Mouse (Mus musculus): ENCODE data around the gene Prpf3.

Prpf3 gene

DNA sequence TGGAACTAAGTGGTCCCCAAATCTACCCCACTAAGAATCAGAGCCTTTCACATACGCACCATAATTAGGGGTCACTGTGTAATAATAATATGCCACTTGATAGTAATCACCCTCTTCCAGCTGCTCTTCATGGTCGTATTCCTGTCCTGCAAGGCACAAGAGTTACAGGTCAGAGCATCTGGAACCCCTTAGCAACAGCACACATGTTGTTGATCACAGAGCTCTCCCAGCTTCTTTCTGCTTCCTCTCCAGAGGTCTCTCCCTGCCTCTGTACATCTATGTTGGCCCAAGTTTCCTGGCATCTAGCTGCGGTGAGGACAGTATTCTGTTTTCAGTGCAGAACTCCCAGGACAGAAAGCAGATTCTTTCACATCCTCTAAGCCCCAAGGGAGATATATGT lies 34.0 kb upstream of the Prpf3 start:
- POLR2A ChIA-PET, result interaction anchor here in 3 of 4 experiments (0.6 to 3.4 kb wide), 15 partner anchors 8 to 168 kb away, joined by 3 to 10 read pairs (median 4); partner anchors contain the start of genes Car14 (in 1 of the 3), Mrps21 (in 1 of the 3), Prpf3 (in 1 of the 3) and Vps45 (in 1 of the 3)
- CTCF ChIA-PET, result interaction anchor here in 1 of 4 experiments (0.5 to 2.2 kb wide), 4 partner anchors 17 to 611 kb away, joined by 3 to 10 read pairs (median 4); no protein-coding TSS in a partner anchor

GRCm38 (mm10) chr3:95887596-95887995 lies 31.9 kb upstream of the Prpf3 start:
- CTCF ChIA-PET, result interaction anchor here in 2 of 4 experiments (0.6 to 1.5 kb wide), 4 partner anchors 17 to 204 kb away, joined by 3 to 5 read pairs (median 4); no protein-coding TSS in a partner anchor
- POLR2A ChIA-PET, result interaction anchor here in 3 of 4 experiments (0.6 to 1.6 kb wide), 8 partner anchors 12 to 502 kb away, joined by 3 to 8 read pairs (median 4); partner anchors contain the start of genes Car14 (in 1 of the 3) and Mrps21 (in 1 of the 3)

GRCm38 (mm10) chr3:95884400-95884799 lies 28.7 kb upstream of the Prpf3 start:
- ChIA-PET POLR2A (no interaction called here), CTCF (no interaction called here)

GRCm38 (mm10) chr3:95882816-95883425 lies 27.2 kb upstream of the Prpf3 start:
- CTCF ChIA-PET, result interaction anchor here in 3 of 4 experiments (0.5 to 1.8 kb wide), 9 partner anchors 8 to 235 kb away, joined by 3 to 16 read pairs (median 3); partner anchors contain the start of gene Mrps21 (in 1 of the 3)
- POLR2A ChIA-PET, result interaction anchor here in 3 of 4 experiments (0.6 to 3.3 kb wide), 51 partner anchors 9 to 830 kb away, joined by 3 to 42 read pairs (median 4); partner anchors contain the start of genes BC028528 (in 3 of the 3), Mrps21 (in 3 of the 3), Car14 (in 2 of the 3) and Prpf3 (in 2 of the 3)

DNA sequence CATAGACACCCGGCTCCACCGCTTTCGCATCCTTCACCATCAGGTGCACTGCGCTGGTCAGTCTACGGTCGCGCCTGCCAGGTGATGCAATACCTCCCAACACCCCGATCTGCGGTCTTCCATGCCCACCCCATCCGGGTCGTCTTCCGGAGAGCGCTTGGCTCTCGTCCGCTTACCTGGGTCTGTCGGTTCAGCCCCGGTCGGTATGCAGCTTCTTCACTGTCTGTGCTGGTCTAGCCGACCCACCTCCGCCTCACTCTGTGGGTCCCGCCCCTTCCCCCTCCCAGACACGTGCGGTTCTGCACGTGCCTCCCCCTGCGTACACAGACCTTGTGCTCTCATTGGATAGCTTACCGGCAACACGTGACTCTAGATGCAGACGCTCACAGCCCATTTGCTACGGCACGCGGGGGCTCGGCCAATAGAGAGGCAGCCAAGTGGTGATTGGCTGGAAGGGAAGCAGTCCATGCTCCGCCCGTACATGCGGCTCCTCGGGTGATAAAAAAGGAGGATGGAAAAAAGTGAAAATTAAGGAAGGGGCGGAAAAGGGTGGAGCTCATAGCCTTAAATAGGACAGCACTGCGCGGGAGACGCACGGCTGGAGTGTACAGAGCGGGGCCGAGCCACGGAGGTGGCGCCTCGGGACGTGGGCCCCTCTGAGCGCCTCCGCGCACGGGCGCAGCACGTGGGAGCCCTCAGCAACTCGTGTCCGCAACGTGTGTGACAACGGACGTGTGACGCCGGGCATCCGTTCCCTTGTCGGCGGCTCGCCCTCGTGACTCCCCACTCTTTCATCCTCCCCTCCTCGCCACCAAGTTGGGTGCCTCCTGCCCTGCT lies 26.5 kb upstream of the Prpf3 start, which contains the start of gene Ciart:
Gene Ciart, minus strand, starts transcription at position 273 of the 837 bp plus-strand sequence.
- CTCF ChIA-PET, result interaction anchor here in 3 of 4 experiments (0.5 to 1.8 kb wide), 10 partner anchors 8 to 339 kb away, joined by 3 to 16 read pairs (median 3); partner anchors contain the start of gene Mrps21 (in 1 of the 3)
- POLR2A ChIA-PET, result interaction anchor here (0.6 to 3.3 kb wide), 64 partner anchors 9 to 829 kb away, joined by 3 to 42 read pairs (median 4); partner anchors contain the start of genes BC028528 (in 3 of the 4), Mrps21 (in 3 of the 4), Car14 (in 2 of the 4) and Prpf3 (in 2 of the 4)

DNA sequence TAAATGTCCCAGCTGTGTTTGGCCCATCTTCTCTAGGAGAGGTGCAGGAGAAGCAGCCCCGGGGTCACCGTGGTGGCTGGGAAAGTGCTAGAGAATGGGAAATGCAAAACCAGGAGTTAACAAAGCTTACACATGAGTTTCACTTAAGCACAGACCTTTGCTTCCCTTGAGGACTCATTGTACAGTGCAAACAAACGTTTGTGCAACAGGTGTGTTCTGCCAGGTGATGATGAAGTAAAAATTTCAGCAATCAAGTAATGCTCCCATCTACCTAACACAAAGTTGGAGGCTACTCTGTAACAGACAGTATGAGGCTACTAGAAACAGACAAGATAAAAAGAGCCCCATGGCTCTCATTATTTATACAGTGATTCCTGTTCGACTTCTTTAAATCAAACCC lies 23.4 kb upstream of the Prpf3 start:
- POLR2A ChIA-PET, result interaction anchor here in 1 of 4 experiments (1.0 kb wide), 1 partner anchor 14 kb away, joined by 3 read pairs; no protein-coding TSS in a partner anchor
- CTCF ChIA-PET, result no interaction called here

DNA sequence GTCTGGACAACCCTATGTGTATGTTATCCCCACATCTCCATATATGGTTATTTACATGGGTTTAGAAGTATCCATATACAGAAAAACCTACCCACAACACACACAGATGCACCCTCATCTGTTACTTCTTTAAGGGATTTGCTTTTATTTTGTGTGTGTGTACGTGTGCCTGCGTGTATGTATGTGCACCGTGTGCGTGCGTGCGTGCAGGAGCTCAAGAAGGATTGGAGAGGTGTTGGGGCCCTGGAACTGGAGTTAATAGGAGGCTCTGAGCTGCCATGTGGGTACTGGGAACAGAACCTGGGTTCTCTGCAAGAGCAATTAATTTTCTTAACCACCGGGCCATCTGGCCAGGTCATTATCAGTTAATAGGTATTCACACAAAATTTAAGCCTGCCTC lies 16.4 kb upstream of the Prpf3 start:
- POLR2A ChIA-PET, result interaction anchor here in 3 of 4 experiments (0.6 to 3.6 kb wide), 28 partner anchors 8 to 390 kb away, joined by 3 to 42 read pairs (median 4); partner anchors contain the start of genes Prpf3 (in 3 of the 3), Ciart (in 2 of the 3), BC028528 (in 1 of the 3) and Bola1 (in 1 of the 3)
- CTCF ChIA-PET, result interaction anchor here in 3 of 4 experiments (0.6 to 1.6 kb wide), 5 partner anchors 10 to 568 kb away, joined by 3 to 5 read pairs (median 4); partner anchors contain the start of gene Ciart (in 1 of the 3)

DNA sequence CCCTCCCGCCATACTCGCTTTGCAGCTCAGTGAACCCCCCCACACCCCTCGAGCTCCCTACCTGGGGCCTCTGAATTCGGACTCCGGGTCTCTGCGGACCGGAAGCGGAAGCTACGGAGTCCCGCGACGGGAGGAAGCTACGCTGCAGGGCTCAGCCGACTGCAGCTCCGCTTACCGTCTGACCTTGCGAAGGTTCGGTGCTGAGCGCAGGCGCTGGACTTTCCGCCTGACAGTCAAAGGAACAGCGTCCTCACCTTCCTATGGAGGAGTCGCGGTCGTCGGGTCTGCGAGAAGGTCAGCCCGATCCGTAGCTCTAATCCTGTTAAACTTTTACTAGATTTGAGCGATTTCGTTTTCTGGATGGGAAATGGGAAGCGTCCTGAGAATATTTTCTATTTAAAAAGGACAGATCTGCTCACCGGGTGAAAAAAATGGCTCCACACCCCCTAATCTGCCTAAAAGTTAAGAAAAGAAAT lies 15.7 kb upstream of the Prpf3 start, which contains the start of gene Mrps21:
Gene Mrps21, minus strand, starts transcription at position 128 of the 476 bp plus-strand sequence.
- ChIA-PET CTCF (interaction anchor here (0.5 to 1.6 kb wide), 9 partner anchors 9 to 1027 kb away, joined by 3 to 5 read pairs (median 4); partner anchors contain the start of gene Ciart (in 1 of the 4)), POLR2A (interaction anchor here (0.5 to 3.6 kb wide), 53 partner anchors 8 to 586 kb away, joined by 3 to 42 read pairs (median 4); partner anchors contain the start of genes Prpf3 (in 4 of the 4), Ciart (in 3 of the 4), Car14 (in 2 of the 4) and Ensa (in 2 of the 4))

DNA sequence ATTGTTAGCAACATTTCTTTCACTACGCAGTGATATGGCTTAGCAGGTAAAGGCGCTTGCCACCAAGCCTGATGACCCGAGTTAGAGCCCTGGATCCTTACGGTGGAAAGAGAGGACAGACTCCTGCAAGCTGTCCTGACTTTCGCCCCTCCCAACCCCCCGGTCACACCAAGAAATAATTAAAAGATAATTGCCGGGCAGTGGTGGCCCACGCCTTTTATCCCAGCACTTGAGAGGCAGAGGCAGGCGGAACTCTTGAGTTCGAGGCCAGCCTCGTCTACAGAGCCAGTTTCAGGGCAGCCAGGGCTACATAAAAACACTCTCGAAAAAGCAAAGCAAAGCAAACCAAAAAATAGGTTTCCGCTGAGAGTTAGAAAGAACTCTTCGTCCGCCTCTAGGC lies 15.3 kb upstream of the Prpf3 start:
- ChIA-PET POLR2A (interaction anchor here (0.5 to 3.6 kb wide), 51 partner anchors 8 to 585 kb away, joined by 3 to 42 read pairs (median 4); partner anchors contain the start of genes Prpf3 (in 4 of the 4), Ciart (in 3 of the 4), Car14 (in 2 of the 4) and Ensa (in 2 of the 4)), CTCF (interaction anchor here (0.5 to 1.6 kb wide), 6 partner anchors 9 to 781 kb away, joined by 3 to 5 read pairs (median 4); partner anchors contain the start of gene Ciart (in 1 of the 4))

DNA sequence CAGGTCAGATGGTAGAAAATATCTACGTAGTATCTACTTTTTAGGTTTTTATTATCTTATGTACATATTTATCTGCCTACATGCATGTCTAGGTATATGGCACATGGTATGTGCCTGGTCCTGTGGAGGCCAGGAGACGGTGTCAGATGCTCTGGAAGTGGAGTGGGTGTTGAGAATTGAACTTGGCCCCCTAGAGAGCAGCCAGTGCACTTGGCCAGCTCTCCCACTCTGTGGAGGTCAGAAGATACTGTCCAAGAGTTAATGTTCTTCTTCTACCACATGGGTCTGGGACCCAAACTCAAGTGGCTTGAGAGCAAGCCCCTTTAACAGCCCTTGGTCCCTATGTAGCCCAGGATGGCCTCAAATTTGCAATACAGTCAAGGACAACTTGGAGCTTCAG lies 11.7 kb upstream of the Prpf3 start:
- CTCF ChIA-PET, result interaction anchor here in 1 of 4 experiments (0.5 kb wide), 1 partner anchor 44 kb away, joined by 4 read pairs; no protein-coding TSS in a partner anchor
- POLR2A ChIA-PET, result interaction anchor here in 2 of 4 experiments (0.7 to 3.4 kb wide), 8 partner anchors 9 to 96 kb away, joined by 3 to 14 read pairs (median 4); partner anchors contain the start of genes Ciart (in 2 of the 2) and Prpf3 (in 1 of the 2)

DNA sequence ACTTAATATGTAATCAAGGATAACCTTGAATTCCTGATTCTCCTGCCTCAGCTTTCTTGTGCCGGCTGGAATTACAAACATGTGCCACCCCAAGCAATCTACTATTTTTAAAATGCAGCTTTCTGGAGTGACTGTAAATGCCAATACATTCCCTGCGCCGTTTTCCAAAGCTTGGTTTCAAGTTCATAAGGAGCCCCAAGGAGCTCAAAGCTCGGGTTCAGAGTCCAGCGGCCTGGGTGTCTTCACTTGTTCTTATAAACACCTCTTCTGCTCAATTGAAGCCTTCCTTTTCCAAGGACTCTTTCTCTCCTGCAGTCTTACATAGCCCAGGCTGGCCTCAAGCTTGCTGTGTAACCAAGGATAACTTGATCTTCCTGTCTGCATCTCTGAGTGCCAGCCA lies 10.4 kb upstream of the Prpf3 start:
- ChIA-PET POLR2A (interaction anchor here in 3 of 4 experiments (0.7 to 4.0 kb wide), 21 partner anchors 8 to 377 kb away, joined by 3 to 20 read pairs (median 7); partner anchors contain the start of genes Prpf3 (in 3 of the 3), Ciart (in 2 of the 3), Aph1a (in 1 of the 3) and Car14 (in 1 of the 3)), CTCF (interaction anchor here in 3 of 4 experiments (0.8 to 2.6 kb wide), 6 partner anchors 10 to 42 kb away, joined by 4 to 9 read pairs (median 4); partner anchors contain the start of gene Prpf3 (in 1 of the 3))

GRCm38 (mm10) chr3:95865571-95865970 lies 9.9 kb upstream of the Prpf3 start:
- POLR2A ChIA-PET, result interaction anchor here (0.7 to 4.0 kb wide), 32 partner anchors 8 to 397 kb away, joined by 3 to 20 read pairs (median 5); partner anchors contain the start of genes Ciart (in 3 of the 4), Prpf3 (in 3 of the 4), Aph1a (in 1 of the 4) and Car14 (in 1 of the 4)
- CTCF ChIA-PET, result interaction anchor here (0.6 to 2.6 kb wide), 11 partner anchors 9 to 1382 kb away, joined by 3 to 9 read pairs (median 5); partner anchors contain the start of gene Prpf3 (in 1 of the 4)

- POLR2A ChIA-PET, result interaction anchor here (0.5 to 4.0 kb wide), 45 partner anchors 9 to 431 kb away, joined by 3 to 20 read pairs (median 4); partner anchors contain the start of genes Ciart (in 3 of the 4), Prpf3 (in 3 of the 4), Car14 (in 2 of the 4) and Arnt (in 1 of the 4)
- CTCF ChIA-PET, result interaction anchor here (0.6 to 2.6 kb wide), 16 partner anchors 9 to 1382 kb away, joined by 3 to 9 read pairs (median 4); partner anchors contain the start of gene Prpf3 (in 1 of the 4)
Observed at GRCm38 (mm10) chr3:95865050-95865449, 9.4 kb upstream of the Prpf3 start.

- CTCF ChIA-PET, result interaction anchor here in 3 of 4 experiments (0.5 to 2.6 kb wide), 9 partner anchors 36 to 994 kb away, joined by 3 to 9 read pairs (median 3); partner anchors contain the start of gene Ensa (in 1 of the 3)
- POLR2A ChIA-PET, result interaction anchor here in 3 of 4 experiments (0.6 to 4.0 kb wide), 21 partner anchors 8 to 275 kb away, joined by 3 to 20 read pairs (median 4); partner anchors contain the start of genes Ciart (in 2 of the 3), Mrps21 (in 2 of the 3), Car14 (in 1 of the 3) and Golph3l (in 1 of the 3)
Observed at GRCm38 (mm10) chr3:95863578-95863977, 7.9 kb upstream of the Prpf3 start.

GRCm38 (mm10) chr3:95861796-95862195 lies 6.1 kb upstream of the Prpf3 start:
- ChIA-PET POLR2A (interaction anchor here in 2 of 4 experiments (0.6 to 2.6 kb wide), 4 partner anchors 10 to 177 kb away, joined by 3 to 11 read pairs (median 4); partner anchors contain the start of gene Mrps21 (in 1 of the 2)), CTCF (interaction anchor here in 3 of 4 experiments (0.6 to 1.5 kb wide), 3 partner anchors 9 to 46 kb away, joined by 3 to 7 read pairs (median 4); partner anchors contain the start of gene Mrps21 (in 1 of the 3))

GRCm38 (mm10) chr3:95861216-95861615 lies 5.5 kb upstream of the Prpf3 start:
- ChIA-PET POLR2A (interaction anchor here in 1 of 4 experiments (0.6 to 2.6 kb wide), 3 partner anchors 11 to 176 kb away, joined by 3 to 11 read pairs (median 4); partner anchors contain the start of gene Mrps21), CTCF (no interaction called here)
